Mouse (Mus musculus): ENCODE measurements around the gene BC117090. TPM values are rescaled to one million over a fixed set of nuclear protein-coding genes. Genes with fewer than 3 reads are reported as not detected.
"Not testable (repeated sequence)": the region's sequence is repeated elsewhere in the genome, so short reads cannot be mapped to it uniquely, and the experiment has no call there.

Gene BC117090
- not detected for total RNA-seq (2021)
- long read RNA-seq, experiment 1 = 0 reads
- long read RNA-seq, experiment 2 = 0 reads

- DNase-seq = no peak
- intact Hi-C loops (cut with DNase I; ENCODE audit: low total_unique reads) = no loop called here
Measured at GRCm38 (mm10) chr16:36334232-36334631, at the start of gene BC117090. Gene BC117090 (minus strand): TSS chr16:36334332.

- intact Hi-C loops (cut with DNase I; ENCODE audit: low total_unique reads); DNase-seq: not testable (repeated sequence)
Measured at GRCm38 (mm10) chr16:36367648-36368047, 33.5 kb upstream of the BC117090 start, which contains the start of gene BC100530. Gene BC100530 (minus strand): TSS chr16:36367748.

- intact Hi-C loops (cut with DNase I; ENCODE audit: low total_unique reads) = no loop called here
- DNase-seq = no peak
Measured at GRCm38 (mm10) chr16:36337171-36337570, 3.0 kb upstream of the BC117090 start.

- DNase-seq = no peak
- intact Hi-C loops (cut with DNase I; ENCODE audit: low total_unique reads) = no loop called here
Measured at GRCm38 (mm10) chr16:36319286-36319685, 14.8 kb downstream of the BC117090 start.

- intact Hi-C loops (cut with DNase I; ENCODE audit: low total_unique reads); DNase-seq: not testable (repeated sequence)
Measured at GRCm38 (mm10) chr16:36316111-36316510, 18.0 kb downstream of the BC117090 start.

- intact Hi-C loops (cut with DNase I; ENCODE audit: low total_unique reads) = no loop called here
- no peak for DNase-seq
Measured at GRCm38 (mm10) chr16:36307631-36308030, 26.5 kb downstream of the BC117090 start.

GRCm38 (mm10) chr16:36289140-36289539, 45.0 kb downstream of the BC117090 start:
- intact Hi-C loops (cut with DNase I; ENCODE audit: low total_unique reads) = no loop called here
- DNase-seq = no peak

GRCm38 (mm10) chr16:36276796-36277195, 57.3 kb downstream of the BC117090 start, which contains the start of gene Stfa1:
Gene Stfa1 (plus strand): TSS chr16:36276951.
- intact Hi-C loops (cut with DNase I; ENCODE audit: low total_unique reads); DNase-seq: not testable (repeated sequence)

Other genes with a start within 250 kb of the BC117090 start
- not detected for gene Csta1, start 203.1 kb downstream of the BC117090 start, total RNA-seq (2021)
- gene Stfa2l1, start 177.5 kb downstream of the BC117090 start, total RNA-seq (2021) = not detected
- not detected for gene Gm5483, start 150.1 kb downstream of the BC117090 start, total RNA-seq (2021)
- not detected for gene Gm5416, start 123.9 kb downstream of the BC117090 start, total RNA-seq (2021)
- gene 2010005H15Rik, start 112.9 kb downstream of the BC117090 start, total RNA-seq (2021) = not detected
- not detected for gene Stfa1, start 57.4 kb downstream of the BC117090 start, total RNA-seq (2021)
- not detected for gene BC100530, start 33.4 kb upstream of the BC117090 start, total RNA-seq (2021)
- not detected for gene Stfa2, start 74.1 kb upstream of the BC117090 start, total RNA-seq (2021)
- not detected for gene Stfa3, start 121.1 kb upstream of the BC117090 start, total RNA-seq (2021)
- gene Casr, start 227.8 kb upstream of the BC117090 start, total RNA-seq (2021) = under 1 TPM; 0.23 to 0.27 TPM